Mouse (Mus musculus): ENCODE data around the gene Gm9970.

Gene Gm9970

GRCm38 (mm10) chr5:31198170-31198569, 42.9 kb downstream of the Gm9970 start:
- in situ Hi-C loops (cut with MboI, MseI): no loop called here

DNA sequence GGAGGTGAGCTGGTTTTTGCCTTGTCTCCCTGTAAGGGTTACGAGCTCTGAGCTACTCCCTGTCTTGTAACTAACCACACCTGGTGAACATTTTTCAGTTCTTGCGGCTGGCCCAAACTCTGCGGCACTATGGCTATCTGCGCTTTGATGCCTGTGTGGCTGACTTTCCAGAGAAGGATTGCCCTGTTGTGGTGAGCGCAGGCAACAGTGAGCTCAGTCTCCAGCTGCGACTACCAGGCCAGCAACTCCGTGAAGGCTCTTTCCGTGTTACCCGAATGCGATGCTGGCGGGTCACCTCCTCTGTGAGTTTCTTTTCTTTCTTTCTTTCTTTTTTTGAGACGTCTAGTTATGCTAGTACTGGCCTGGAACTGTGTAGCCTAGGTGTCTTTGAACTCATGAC, 44.0 kb downstream of the Gm9970 start:
- in situ Hi-C loops (cut with MboI, MseI): no loop called here

GRCm38 (mm10) chr5:31196207-31196606, 44.8 kb downstream of the Gm9970 start:
- in situ Hi-C loops (cut with MboI, MseI): no loop called here

DNA sequence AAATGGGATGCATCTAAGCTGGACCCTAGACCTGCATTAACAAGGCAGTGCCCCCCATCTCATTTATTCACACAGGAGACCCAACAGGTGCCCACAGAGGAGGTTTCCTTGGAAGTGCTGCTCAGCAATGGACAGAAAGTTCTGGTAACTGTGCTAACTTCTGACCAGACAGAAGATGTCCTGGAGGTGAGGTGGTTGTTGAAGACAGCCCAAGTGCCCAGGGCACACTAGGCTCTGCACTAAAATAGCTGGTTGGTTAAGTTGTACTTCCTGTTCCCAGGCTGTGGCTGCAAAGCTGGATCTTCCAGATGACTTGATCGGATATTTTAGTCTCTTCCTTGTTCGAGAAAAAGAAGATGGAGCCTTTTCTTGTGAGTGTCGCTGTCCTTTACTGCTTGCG, 45.4 kb downstream of the Gm9970 start:
- in situ Hi-C loops (cut with MboI, MseI): no loop called here

DNA sequence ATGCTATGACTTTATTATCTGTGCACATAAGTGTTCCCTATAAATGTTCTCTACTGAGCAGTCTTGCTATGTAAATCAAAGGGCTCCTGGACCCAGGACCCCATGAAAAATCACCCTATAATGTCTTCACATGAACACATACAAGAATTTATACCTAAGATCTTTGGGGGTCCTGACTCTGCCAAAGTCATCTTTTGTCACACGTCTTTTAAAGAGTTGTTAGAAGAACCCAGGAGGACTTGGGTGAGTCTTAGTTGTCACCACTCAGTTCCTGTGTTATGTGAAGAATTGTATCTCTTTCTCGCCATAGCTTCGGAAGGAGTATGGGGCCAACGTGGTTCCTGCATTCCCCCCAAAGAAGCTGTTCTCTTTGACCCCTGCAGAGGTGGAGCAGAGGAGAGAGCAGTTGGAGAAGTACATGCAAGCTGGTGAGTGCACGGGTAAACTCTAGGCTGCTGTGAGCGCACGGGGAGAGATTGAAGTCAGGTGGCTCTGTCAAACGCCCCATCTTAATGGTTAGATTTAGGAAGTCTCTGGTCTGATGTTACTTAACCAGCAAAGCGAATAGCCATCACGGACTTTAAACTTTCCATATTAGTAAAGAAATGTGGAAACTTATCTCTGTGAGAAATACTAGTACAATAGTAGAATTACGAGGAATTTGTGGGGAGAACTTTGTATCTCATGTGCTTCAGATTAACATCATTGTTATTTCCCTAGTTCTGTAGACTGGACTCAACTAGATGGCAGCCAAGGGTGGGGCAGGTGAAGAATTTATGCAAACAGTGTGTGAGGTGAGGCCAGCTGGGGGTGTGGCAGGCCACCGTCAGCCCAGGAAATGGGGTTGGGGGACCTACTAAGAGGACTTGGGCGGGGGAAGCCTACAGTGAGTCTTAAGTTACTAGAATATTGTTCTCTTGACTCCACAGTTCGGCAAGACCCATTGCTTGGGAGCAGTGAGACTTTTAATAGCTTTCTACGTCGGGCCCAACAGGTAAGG, 46.2 kb downstream of the Gm9970 start:
- in situ Hi-C loops (cut with MboI, MseI): loop anchor here (5.0 kb wide), 1 partner anchor 307 kb away; the partner anchor contains the start of gene Agbl5

DNA sequence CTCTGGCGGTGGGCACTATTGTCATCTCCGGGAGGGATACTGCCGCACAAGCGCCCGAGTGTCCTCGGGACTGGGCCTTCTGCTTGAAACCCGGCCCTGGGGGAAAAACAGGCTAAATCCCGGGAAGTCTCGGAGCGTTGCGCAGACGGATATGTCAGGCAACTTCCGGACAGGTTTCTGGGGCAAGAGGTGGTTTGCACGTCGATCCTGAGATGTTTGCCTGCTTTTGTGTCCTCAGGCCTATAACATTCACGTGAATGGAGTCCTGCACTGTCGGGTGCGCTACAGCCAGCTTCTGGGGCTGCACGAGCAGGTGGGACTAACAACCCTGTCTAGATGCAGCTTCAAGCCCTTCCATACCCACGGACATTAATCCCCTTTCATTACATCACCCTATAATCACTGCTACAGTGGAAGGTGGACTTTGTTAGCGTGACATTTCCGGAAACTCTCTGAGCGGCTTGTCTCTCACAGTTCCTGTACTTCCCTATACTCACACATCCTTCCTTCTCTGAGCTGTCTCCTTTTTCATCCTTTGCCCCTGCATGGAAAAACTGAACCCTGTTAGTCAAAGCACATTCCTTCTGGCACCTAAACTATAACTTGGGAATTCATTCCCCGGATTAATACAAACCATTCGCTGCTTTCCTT, 47.3 kb downstream of the Gm9970 start:
- in situ Hi-C loops (cut with MboI, MseI): loop anchor here (5.0 kb wide), 1 partner anchor 306 kb away; the partner anchor contains the start of gene Agbl5

- in situ Hi-C loops (cut with MboI, MseI): loop anchor here (5.0 kb wide), 1 partner anchor 306 kb away; the partner anchor contains the start of gene Agbl5
These were observed 47.9 kb downstream of the Gm9970 start, which contains the start of the genes Snx17 and Eif2b4 for GRCm38 (mm10) chr5:31192939-31193630. Gene Snx17 (plus strand): TSS chr5:31193227. Gene Eif2b4 (minus strand): TSS chr5:31193430.

DNA sequence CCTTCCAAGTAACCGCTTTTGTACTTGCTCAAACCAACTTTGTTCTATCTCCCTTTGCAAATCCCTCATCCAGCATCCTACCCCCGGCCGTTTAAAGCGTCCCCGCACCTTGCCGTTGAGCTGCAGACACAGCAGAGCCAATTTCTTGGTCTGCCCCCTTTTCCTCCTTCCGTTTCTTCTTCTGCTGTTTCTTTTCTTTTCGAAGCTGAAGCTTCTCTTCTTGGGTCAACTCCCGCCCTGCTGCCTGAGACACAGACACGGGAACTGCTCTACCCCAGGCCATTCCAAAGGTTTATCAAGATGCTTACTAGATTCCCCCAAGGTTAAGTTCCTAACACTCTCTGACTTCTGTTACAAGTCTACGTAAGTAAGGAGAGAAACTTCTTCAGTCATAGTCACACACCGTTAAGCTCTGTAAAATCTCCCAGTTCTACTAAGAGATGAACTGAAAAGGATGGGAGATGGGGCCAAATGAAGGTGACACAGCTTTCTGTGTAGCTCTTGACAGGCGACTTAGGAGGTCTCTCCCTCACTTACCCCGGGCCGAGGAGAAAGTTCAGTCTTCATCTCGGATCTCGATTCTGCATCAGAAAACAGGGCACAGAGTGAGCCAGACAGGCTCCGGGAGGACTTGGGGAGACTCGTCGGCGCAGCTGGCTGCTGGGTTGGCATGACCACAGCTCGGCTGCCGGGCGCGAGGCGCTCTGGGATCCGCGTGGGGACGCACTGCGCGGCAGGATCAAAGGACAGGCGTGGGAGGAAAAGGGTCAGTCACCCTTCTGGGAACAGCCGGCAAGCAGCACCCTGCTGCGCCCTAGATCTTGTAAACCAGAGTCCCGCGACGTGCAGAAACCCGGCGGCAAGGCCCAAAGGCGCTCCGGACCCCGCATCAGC, 48.7 kb downstream of the Gm9970 start:
- in situ Hi-C loops (cut with MboI, MseI): loop anchor here (5.0 kb wide), 1 partner anchor 305 kb away; the partner anchor contains the start of gene Agbl5

All from regulatory T cell (primary cell).